Mouse (Mus musculus) liver, embryonic 11.5 days (tissue): Measurements from ENCODE around the gene Dnm1. TPM values are rescaled to one million over a fixed set of nuclear protein-coding genes. Genes with fewer than 3 reads are reported as not detected.

Experiments used
- ATAC-seq: fragments of 200-750 bp; cut with Nextera tagmentation; replicated peaks from 2 replicates; pipeline ENCODE4 v1.8.0; 2017; ENCODE audit warnings: moderate number of reproducible peaks, mild to moderate bottlenecking, moderate TSS enrichment, moderate library complexity; ENCODE audit not compliant: low FRiP score
- DNase-seq: peaks from one replicate; pipeline ENCODE4 v3.0.0-alpha.2; 2017; ENCODE audit warnings: low spot score
- H3K27ac ChIP-seq: fragments of 300-500 bp; sonication (generic); 2 replicates; pipeline ENCODE4 v1.5.1; 2014; ENCODE audit warnings: mild to moderate bottlenecking, low read depth, low read length, control low read depth
- H3K27me3 ChIP-seq: fragments of 300-500 bp; sonication (generic); replicated peaks from 2 replicates; pipeline ENCODE4 v1.6.1; 2014; ENCODE audit warnings: low read length, mixed read lengths; ENCODE audit not compliant: control insufficient read depth, insufficient read depth
- H3K36me3 ChIP-seq: fragments of 300-500 bp; sonication (generic); 2 replicates; pipeline ENCODE4 v1.6.1; 2014; ENCODE audit warnings: mild to moderate bottlenecking, low read length, moderate library complexity, mixed read lengths; ENCODE audit not compliant: control insufficient read depth, insufficient read depth
- H3K4me1 ChIP-seq: fragments of 300-500 bp; sonication (generic); replicated peaks from 2 replicates; pipeline ENCODE4 v1.6.1; 2014; ENCODE audit warnings: low read length, mixed read lengths; ENCODE audit not compliant: control insufficient read depth, insufficient read depth
- H3K4me2 ChIP-seq: fragments of 300-500 bp; sonication (generic); 2 replicates; pipeline ENCODE4 v1.6.1; 2014; ENCODE audit warnings: mild to moderate bottlenecking, control low read depth, moderate library complexity
- H3K4me3 ChIP-seq: fragments of 300-500 bp; sonication (generic); 2 replicates; pipeline ENCODE4 v1.5.1; 2014; ENCODE audit warnings: low read depth, low read length, control low read depth
- H3K9ac ChIP-seq: fragments of 300-500 bp; sonication (generic); 2 replicates; pipeline ENCODE4 v1.6.1; 2014; ENCODE audit warnings: low read depth, low read length, control low read depth
- H3K9me3 ChIP-seq: fragments of 300-500 bp; sonication (generic); 2 replicates; pipeline ENCODE4 v1.6.1; 2016; ENCODE audit warnings: low read length, inconsistent platforms, mixed read lengths; ENCODE audit not compliant: control insufficient read depth
- WGBS: fragments of 180-500 bp; shearing (Covaris S2); extraction: QIAGEN DNeasy Blood & Tissue Kit; methylation state at CpG from one replicate; pipeline ENCODE4 v1.1.7; 2014; 5-methylcytosine and 5-hydroxymethylcytosine counted together
- polyA plus RNA-seq: library from polyadenylated mRNA; unstranded; fragments of >200 nt; fragmentation: Nextera tagmentation; extraction: Ambion mirVana; gene quantifications from 2 replicates; pipeline ENCODE4 v1.2.1, GENCODE M21; 2014

Dnm1 gene
- polyA plus RNA-seq, 1 experiment from 2014 or later = 9.3 TPM

DNA sequence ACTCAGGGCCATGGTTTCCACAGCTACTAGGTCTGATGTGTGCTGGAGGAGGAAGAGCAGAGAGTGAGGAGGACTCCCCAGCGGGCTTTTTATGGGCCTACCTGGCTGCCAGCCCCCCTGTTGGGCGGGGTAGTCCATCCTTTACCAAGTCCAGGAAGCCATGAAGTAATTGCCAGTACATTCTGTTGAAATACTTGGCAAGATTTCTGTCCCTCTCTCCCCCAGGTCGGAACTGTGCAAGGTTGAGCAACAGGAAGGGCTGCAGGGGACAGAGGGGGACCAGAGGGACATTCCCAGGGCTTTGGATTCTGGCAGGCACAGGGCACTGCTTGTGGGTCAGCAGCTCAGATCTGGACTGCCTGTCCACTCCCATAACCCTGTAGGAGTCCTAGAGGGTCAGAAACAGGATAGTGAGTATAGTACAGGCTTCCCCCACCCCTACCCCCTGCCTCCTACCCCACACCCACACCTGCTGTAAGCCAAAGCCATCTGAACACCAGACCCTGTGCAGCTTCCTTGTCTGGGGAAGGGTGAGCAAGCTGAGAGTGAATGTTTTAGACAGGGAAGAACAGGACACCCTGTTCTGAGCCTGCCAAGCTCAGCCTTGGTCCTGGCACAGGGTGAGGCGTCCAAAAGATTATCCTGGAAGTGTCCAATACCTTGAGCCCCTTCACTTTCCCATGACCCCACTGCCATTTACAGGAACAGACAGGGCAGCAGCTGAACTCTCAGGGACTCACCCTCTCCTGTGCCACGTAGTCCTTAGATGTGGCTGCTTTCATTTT lies 34.8 kb upstream of the Dnm1 start, which contains the start of gene Lcn2:
Gene Lcn2 (minus strand): TSS at position 547 of the 785 bp plus-strand sequence.
- 59% methylated on average over 5 of the region's 5 CpGs for WGBS
- Histone ChIP-seq H3K9ac (no peak within 1 kb of the TSS), H3K4me1 (no peaks in the 10 kb centered on the region), H3K27ac (no peak within 1 kb of the TSS), H3K27me3 (no peaks in the 10 kb centered on the region), H3K36me3 (no peaks in the 10 kb centered on the region), H3K4me3 (no peak within 1 kb of the TSS), H3K9me3 (no peaks in the 10 kb centered on the region), H3K4me2 (no peak within 1 kb of the TSS)
- ATAC-seq (no peak), DNase-seq (no peak)

DNA sequence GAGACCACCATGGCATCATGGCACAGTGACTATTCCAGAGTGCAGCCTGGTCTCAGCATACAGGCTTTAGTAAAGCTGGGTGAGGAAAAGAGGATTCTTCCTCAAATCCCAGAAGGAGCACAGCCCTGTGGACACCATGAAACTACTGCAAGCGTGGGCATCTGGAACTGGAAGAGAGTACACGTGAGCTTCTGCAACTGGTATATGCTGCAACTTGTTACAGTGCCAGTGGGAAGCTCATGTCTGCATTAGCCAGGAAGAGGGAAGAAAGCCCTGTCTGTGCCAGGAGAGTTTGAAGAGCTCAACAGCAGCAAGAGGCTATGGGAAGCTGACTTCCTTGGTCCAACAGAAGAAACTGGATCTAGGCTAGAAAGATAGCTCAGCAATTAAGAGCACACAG lies 29.6 kb upstream of the Dnm1 start:
- ATAC-seq (no peak), DNase-seq (no peak)
- H3K27ac ChIP-seq = no peak overlapping the region
- no peaks in the 10 kb centered on the region; the same call in 1 of the 2 replicates for H3K27me3 ChIP-seq
- H3K9me3 ChIP-seq = no peaks in the 10 kb centered on the region
- peaks cover 5% of the 10 kb centered on the region for H3K4me1 ChIP-seq
- H3K36me3 ChIP-seq = peaks cover 13% of the 10 kb centered on the region
- no peak overlapping the region for H3K4me3 ChIP-seq
- H3K9ac ChIP-seq = no peak overlapping the region
- WGBS = 70% methylated on average over 2 of the region's 2 CpGs
- H3K4me2 ChIP-seq = no peak overlapping the region

DNA sequence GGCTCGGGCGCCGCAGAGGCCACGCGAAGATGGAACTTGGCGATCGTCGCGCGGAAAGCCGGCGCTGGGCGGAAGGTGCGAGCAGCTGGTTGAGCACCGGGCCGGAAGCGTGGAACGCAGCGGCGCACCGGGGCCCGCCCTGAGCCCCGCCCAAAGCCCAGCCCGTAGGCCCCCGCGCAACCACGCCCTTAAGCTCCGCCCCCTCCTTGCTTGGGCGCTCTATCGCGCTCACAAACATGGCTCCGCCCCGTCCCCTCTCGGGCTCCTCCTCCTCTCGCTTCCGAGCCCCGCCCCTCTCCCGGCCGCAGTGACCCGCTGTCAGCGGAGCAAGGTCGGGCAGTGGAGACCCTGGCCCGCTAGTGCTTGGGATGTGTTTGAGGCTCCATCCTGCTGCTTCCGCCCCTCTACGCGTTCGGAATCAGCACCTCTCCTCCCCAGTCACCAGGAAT lies 28.7 kb upstream of the Dnm1 start, which contains the start of gene 1110008P14Rik:
Gene 1110008P14Rik (minus strand): TSS at position 164 of the 449 bp plus-strand sequence.
- peak; percentile 93 for DNase-seq
- Histone ChIP-seq H3K4me1 (peaks cover 5% of the 10 kb centered on the region), H3K9me3 (no peaks in the 10 kb centered on the region), H3K4me3 (peak within 1 kb of the TSS; percentile 60), H3K9ac (peak within 1 kb of the TSS; percentile 64), H3K36me3 (peaks cover 15% of the 10 kb centered on the region), H3K27me3 (no peaks in the 10 kb centered on the region; the same call in 1 of the 2 replicates), H3K27ac (no peak within 1 kb of the TSS), H3K4me2 (peak within 1 kb of the TSS; percentile 95)
- ATAC-seq = peak; percentile 94
- WGBS = under 1% methylated on average over 41 of the region's 47 CpGs

DNA sequence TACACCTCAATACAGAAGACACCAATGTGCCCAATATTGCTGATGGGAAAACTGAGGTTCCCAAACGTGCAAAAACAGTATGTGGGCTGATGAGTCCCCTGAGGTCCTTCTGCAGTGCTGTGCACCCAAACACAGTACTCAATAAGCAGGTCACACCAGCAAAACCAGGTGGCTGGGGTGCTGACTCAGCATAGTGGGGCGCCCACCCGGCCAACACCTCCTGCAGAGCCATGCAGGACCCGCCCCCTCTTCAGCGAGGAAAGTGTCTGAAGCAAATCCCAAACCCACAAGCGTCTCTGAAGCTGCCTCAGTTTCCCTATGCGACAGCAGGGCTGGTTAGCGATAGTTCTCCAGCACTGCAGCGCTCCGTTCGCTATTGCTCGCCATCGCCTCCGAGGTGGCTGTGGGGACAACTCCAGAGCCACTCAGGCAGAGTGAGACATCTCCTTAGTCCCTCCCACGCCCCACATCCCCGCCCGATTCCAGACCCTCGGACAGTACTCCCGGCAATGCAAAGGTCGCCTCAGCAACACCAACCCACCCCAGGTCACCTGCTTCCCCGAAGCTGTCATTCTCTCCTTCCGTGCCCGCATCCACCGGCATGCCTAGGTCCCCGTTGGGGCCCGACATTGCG lies 28.1 kb upstream of the Dnm1 start:
- WGBS = under 1% methylated on average over 27 of the region's 27 CpGs
- Histone ChIP-seq H3K4me3 (peak overlapping the region; percentile 60), H3K27ac (no peak overlapping the region), H3K4me1 (peaks cover 5% of the 10 kb centered on the region), H3K36me3 (peaks cover 20% of the 10 kb centered on the region), H3K9me3 (no peaks in the 10 kb centered on the region), H3K4me2 (peak overlapping the region; percentile 95), H3K27me3 (no peaks in the 10 kb centered on the region; the same call in 1 of the 2 replicates), H3K9ac (peak overlapping the region; percentile 64)
- peak; percentile 21 for ATAC-seq
- no peak for DNase-seq

DNA sequence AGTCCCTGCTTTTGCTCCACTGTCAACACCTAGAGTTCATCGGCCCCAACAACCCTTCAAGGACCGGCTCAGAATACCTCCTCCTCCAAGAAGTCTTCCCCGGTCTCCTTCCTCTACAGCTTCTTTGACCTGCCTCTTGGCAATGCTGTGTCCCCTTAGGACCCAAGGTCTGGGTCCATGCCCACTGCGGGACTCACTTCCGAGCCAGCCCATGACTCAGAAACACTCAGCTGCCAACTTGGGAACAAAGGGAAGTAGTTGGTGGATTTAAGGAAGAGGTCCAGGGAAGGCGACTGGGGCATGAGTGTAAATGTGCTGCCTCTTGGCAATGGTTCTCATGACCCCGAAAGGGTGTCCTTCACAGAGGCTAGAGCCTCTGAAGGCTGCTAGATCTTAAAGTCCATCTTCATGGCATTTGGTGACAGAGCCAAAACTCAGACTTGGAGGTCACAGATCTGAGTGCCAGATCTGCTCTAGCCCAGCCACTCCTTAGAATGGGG lies 26.9 kb upstream of the Dnm1 start:
- Histone ChIP-seq H3K9me3 (no peaks in the 10 kb centered on the region), H3K36me3 (peaks cover 27% of the 10 kb centered on the region), H3K9ac (no peak overlapping the region), H3K4me2 (no peak overlapping the region), H3K4me1 (peaks cover 5% of the 10 kb centered on the region), H3K4me3 (no peak overlapping the region), H3K27me3 (no peaks in the 10 kb centered on the region; the same call in 1 of the 2 replicates), H3K27ac (no peak overlapping the region)
- ATAC-seq (no peak), DNase-seq (no peak)
- 90% methylated on average over 7 of the region's 7 CpGs for WGBS

DNA sequence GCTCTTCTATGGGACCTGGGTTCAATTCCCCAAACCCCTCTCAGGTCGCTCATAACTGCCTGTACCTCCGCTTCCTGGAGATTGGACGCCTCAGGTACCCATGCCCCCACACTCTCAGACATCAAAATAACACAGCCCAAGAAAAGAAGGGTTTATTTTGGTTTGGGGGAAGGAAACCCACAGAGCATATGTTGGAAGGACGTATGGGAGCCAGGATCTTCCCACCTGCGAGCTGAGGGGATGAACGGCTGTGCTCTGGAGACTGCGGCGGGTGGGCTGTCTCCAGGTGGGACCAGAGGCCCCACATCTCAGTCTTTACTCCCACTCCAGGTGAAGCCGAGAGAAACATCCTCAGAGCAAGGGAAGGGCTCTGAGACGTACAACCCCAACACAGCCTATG lies 23.8 kb upstream of the Dnm1 start:
- Histone ChIP-seq H3K27ac (no peak overlapping the region), H3K4me1 (peaks cover 5% of the 10 kb centered on the region), H3K4me3 (no peak overlapping the region), H3K27me3 (no peaks in the 10 kb centered on the region), H3K4me2 (no peak overlapping the region), H3K9me3 (no peaks in the 10 kb centered on the region), H3K9ac (no peak overlapping the region), H3K36me3 (peaks cover 41% of the 10 kb centered on the region)
- no peak for ATAC-seq
- DNase-seq = no peak
- WGBS = 92% methylated on average over 10 of the region's 10 CpGs

DNA sequence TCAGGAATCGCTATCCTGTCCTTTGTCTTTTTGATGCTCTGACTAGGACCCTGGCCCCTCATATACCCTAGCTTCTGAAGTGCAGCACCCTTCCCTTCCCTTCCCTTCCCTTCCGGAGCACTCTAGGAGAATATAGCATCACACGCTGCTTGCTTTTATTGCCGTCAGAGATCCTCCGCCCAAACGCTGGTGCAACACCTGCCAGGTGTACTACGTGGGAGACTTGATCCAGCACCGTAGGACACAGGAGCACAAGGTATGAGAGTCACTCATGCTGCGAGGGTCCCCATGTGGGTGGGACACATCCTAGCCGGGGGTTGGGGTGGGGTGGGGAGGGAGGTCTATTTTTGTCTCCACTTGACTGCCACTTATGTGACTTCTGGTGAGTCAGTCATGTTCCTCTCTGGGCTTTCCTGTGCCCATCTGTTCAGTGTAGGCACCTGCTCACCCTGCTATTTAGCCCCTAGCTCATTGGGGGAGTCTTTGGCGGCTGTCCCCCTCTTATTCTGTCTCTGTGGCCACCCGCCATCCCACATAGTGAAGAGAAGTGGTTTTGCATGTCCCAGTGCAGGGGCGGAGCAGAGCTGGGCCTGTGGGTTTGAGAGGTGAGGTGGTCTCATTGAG lies 22.3 kb upstream of the Dnm1 start:
- ATAC-seq = no peak
- Histone ChIP-seq H3K4me3 (no peak overlapping the region), H3K36me3 (peaks cover 50% of the 10 kb centered on the region), H3K4me2 (no peak overlapping the region), H3K4me1 (no peaks in the 10 kb centered on the region), H3K9me3 (no peaks in the 10 kb centered on the region), H3K27ac (no peak overlapping the region), H3K27me3 (no peaks in the 10 kb centered on the region), H3K9ac (no peak overlapping the region)
- 86% methylated on average over 13 of the region's 13 CpGs for WGBS
- no peak for DNase-seq

DNA sequence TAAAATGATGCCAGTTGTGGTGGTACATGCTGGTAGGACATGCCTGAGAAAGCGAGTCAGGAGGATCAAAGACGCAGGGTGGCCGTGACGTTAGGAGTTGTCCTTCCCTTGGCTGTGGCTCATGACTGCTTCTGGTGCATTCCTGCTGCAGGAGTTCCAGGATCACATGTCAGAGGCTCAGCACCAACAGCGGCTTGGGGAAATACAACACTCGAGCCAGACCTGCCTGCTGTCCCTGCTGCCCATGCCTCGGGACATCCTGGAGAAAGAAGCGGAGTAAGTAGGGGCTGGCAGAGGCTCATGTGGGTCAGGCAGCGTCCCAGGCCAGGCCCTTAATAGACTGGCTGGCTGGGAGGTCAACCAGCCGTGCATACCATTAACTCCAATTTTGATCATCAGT lies 21.1 kb upstream of the Dnm1 start:
- H3K36me3 ChIP-seq = peaks cover 54% of the 10 kb centered on the region
- no peak overlapping the region for H3K4me2 ChIP-seq
- WGBS = 88% methylated on average over 10 of the region's 10 CpGs
- DNase-seq (no peak), ATAC-seq (no peak)
- no peaks in the 10 kb centered on the region for H3K9me3 ChIP-seq
- H3K4me3 ChIP-seq = no peak overlapping the region
- no peaks in the 10 kb centered on the region for H3K27me3 ChIP-seq
- no peak overlapping the region for H3K27ac ChIP-seq
- no peaks in the 10 kb centered on the region for H3K4me1 ChIP-seq
- no peak overlapping the region for H3K9ac ChIP-seq
